Mouse (Mus musculus): ENCODE measurements around the gene Gm20696.

The Gm20696 gene

DNA sequence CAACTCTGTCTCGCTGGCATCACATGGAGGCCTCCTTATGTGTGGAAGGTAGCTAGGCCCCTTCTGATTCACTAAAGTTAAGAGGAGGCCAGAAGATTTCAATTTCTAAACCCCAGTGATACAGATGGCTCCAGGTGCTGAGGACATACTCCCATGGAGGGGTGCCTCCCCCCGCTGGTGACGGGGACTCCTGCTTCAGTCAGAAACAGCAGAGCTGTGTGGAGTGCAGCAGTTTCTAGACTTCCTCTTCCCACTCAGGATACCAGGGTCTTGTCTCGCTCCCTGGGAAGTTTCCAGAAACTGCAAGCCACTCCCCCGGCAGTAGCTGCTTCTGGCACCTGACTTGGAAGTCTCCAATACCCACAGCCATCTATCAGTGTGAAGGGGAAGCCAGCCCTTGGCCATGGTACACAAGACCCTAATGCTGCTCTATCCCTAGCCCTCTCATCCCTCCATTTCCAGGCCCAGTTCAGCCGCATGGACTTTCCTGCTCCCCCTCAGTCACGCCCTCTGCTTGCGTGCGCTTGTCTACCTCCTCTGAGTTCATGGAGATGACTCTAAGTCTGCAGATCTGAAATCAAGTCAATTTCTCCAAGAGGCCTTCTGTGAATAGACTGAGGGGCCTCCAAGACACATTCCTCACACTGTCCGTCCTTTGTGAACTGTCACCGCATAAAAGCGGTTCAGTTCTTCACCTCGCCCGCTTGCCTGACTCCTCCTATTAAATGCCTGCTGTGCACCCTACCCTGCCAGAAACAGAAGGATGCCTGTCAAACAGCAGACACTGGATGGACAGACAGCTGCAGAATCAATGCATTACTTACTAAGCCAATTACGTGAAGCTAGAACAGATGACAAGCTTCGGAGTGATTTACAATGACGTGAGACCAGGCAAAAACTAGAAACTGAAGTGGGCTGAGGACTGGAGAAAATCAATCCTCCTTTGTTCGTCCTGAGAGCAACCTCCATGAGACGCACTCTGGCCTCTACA lies 346.9 kb downstream of the Gm20696 start:
- no peak for DNase-seq

DNA sequence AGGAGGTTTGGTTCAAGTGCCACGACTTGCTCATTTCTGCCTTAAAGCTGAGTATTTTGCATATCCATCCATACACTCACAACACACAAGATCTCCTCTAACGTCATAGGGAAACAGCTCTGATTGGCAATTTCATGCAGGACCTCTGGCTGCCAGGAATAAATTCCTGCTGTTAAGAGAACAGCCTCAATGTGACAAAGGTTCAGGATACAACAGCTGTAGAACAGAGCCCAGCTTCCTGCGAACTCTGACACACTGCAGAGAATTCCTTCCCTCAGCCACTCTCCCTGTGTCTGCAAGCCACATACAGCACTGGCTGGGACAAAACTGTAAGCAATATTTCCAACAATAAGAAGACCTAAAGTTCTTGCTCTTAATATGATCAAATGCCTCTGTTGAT lies 351.9 kb downstream of the Gm20696 start:
- no peak for DNase-seq

DNA sequence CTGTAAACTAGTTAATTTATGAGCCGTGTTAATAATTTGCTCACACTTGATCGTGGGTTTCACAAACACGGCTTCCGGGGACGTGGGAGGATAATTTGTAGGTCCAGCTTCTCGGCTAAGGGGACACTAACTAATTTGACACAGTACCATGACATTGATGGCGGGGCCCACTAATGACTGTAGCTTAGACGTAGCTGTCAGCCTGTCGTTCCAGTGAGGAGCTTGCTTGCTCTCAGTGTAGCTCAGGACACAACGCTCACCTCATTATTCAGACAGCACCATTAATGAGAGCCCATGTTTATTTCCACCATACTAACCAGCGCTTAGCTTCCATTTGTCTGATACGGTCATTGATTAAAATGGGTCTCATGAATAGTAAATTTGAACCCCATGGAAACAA lies 356.1 kb downstream of the Gm20696 start:
- DNase-seq = no peak

DNA sequence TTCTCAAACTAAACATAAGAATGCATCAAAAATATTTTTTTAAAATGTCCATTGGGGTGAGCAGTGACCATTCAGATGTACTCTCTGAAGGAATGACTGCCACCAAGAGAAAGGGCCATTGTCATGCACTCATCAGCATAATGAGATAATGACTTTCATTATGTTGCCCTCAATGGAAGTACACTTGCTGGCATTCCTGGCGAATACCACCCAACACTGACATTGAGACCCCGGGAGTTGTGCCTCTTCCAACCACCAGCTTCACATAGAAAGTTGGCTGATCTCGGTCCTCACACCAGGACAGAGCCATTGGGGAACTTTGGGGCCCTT lies 356.5 kb downstream of the Gm20696 start:
- no peak for DNase-seq

DNA sequence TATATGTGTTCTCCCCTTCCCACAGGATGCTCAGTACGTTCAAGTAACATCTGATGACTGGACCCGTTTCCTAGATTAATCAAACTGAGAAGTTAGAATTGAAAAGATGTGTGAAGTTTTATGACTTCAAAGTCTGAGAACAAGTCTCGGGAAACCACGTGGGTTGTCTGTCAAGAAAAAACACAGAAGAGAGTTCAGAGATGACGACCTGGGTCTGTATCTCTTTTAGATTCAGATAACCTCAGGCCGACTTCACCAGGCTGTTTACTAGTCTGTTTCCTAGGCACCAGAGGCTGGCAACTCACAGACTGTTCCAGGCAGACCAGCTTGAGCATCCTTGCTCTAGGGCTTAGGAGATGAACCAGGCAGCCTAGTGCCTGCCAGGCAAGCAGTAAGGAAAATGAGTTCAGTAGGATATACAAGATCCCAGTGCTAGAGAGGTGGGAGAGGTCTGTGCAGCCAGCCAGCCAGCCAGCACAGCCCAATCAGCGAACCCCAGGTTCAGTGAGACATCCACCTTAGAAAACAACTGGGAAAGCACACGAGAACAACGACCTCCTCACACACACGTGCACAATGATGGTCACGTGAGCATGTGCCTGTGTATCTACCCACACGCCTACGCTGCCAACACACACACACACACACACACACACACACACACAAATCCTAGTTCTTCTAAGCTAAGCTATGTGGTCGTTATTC lies 357.0 kb downstream of the Gm20696 start:
- DNase-seq = no peak

DNA sequence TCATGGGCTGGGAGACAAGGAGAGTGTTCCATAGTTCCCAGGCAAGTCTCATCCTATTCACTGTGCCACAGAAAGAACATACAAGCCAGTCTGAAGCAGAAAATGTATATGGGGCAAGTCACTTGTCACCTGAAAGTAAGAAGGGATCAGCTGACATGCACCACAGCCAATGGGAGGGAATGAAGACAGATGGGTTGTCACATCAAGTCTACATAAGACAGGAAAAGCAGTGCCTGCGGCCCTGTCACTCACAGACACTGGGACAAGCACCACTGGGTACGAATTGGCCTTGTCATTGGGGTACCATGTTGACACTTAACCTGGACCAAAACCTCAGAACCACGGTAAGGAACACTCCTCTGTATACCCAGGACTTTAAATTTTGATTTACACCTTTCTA lies 360.8 kb downstream of the Gm20696 start:
- DNase-seq = no peak

DNA sequence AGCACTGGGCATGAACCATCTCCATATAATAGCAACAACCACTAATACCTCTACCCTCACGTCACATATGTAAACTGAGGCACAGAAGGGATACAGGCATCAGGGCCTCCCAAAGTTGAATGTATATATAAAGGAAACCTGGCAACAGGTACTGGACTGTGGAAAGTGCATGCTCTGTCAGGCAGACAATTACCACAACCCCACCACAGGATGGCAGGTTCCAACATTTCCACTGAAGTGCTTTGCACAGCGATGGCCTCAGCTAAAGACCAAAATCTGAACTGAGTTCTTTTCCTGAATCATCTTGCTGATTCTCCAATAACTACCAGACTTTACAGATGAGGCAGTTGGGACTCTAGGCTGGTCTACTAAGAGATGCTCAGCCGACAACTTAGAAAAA lies 361.4 kb downstream of the Gm20696 start:
- DNase-seq = no peak

DNA sequence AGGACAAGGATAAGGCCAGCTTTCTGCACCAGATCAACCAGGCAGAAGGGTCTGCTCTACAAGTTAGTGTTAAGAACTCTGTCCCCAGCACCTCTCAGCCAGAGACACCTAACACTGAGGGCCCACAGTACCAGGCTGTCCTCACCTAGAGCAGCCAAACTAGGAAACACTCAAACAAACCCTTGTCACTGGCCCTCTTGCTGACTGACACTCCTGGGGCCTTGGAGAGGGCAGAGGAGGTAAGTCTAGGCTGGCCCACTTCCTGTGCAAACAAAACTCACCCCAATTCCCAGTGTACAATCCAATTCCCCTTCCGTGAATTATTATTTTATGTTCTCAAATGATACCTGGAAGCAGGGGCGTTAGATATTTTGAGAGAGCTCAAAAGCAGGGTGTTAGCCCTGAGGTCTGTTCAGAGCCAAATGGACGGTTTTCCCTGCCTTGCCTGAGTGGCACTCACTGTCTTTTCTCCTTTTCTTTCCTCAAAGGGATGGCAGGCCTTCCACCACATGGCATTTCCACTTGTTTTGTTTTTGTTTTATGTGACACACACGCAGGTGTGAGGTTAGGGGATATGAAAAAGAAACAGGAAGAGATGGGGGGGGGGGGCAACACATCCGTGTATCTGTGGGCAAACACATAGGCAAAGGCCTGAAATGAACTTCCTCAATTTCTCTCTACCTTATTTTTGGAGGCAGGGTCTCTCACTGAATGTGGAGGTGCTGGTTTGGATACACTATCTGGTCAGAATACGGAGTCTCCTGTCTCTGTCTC lies 363.7 kb downstream of the Gm20696 start:
- no peak for DNase-seq

DNA sequence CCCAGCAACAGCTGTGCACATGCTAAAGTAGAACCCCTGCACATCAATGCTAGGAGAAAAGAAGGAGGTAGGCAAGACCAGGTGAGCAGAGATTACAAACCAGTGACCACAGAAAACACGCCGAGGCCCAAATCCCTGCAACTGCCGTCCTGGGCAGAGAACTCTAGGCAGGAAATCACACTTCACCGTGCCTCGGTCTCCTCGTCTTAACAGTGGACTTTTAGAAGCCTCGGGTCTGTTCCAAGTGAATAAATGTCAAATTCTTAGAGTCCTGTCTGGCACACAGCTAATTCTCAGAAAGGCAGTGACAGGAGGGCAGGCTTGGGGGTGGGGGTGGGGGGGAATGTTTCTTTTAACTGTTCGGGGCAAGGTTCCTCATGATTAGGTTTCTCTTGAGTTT lies 364.7 kb downstream of the Gm20696 start:
- DNase-seq = no peak

DNA sequence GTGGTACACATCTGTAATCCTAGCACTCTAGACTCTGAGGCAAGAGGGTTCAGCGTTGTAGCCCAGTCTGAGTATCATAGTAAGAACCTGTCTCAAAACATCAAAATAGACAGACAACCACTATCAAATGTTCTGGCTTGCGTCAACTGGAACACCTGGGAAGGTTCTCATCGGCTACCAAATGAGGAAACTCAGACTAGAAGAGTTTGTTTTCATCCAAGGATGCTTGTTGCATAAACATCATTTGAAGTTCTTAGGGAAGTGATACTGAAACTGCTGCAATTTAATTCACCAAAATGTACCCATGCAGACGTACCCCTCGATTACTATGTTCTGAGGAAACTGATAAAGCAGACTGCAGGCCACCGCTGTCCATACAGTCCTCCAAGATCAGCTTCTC lies 366.4 kb downstream of the Gm20696 start:
- no peak for DNase-seq

DNA sequence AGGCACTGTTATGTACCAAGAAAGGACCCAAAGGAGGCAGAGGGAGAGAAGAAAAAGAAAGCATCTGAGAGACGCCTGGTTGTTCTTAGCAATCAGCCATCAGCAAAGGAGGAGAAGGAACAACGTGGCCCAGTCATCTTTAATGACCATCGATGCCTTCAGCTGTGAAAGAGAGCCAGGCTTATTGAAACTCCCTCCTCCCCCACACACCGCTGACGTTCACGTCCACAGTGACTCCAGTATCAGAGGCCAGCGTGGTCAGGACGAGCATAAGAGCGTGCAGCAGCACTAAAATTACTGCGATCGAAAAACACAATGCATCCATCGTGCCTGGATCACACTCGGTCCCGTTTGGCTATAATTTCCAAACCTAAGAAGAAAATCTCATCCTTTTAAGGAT lies 367.4 kb downstream of the Gm20696 start:
- DNase-seq = no peak

DNA sequence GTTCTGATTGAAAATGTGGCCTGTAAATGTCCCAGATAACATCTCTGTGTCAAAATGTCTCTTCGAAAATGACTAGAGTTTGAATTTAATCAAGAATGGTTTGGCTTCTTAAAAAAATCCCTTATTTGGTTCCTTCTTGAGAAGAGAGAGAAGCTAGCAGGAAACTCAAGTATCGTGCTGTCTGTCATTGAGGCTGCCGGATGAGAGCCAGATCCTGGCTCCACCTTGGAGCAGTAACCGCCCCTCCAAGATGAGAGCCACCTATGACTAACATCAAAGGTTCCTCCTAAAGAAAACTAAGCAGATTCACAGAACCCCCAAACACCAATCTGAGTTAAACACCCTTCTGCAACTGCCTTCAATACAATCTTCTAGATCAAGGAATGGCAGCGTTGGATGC lies 369.1 kb downstream of the Gm20696 start:
- DNase-seq = no peak

DNA sequence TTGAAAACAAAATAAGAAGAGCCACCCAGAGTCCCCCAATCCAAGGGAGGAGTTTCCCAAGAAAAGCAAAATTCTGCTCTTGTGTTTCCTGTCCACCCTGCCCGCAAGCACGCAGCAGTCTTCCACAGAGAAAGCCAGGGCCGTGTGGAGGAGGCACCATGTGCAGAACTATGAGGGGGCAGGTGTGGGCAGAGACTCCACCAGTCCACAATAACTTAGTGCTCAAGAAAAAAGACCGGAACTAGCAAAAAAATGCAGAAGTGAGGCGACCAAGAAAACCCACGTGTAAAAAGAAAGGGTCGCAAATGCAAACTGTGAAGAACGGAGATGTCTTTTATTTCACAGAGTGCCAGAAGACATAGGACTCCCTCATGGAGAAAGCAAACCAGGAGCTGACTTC lies 371.1 kb downstream of the Gm20696 start:
- no peak for DNase-seq

DNA sequence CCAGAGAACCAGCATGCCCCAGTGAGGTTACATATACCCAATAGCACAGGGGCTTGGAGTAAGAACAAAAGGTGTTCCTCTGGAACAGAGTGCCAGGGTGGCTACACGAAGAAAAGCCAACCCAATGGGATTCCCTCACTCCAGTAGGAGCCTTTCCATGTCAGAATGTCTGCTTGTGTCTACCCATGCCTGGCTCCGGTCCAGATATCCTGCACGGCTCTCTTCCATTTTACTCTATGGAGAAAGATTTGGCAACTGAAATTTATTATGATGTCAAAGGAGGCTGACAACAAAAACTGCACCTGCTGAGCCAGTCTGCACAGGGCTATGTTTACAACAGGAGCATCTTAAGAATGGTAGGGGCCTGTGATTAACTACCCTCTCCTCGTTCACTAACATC lies 377.4 kb downstream of the Gm20696 start:
- peak; percentile 23 for DNase-seq

DNA sequence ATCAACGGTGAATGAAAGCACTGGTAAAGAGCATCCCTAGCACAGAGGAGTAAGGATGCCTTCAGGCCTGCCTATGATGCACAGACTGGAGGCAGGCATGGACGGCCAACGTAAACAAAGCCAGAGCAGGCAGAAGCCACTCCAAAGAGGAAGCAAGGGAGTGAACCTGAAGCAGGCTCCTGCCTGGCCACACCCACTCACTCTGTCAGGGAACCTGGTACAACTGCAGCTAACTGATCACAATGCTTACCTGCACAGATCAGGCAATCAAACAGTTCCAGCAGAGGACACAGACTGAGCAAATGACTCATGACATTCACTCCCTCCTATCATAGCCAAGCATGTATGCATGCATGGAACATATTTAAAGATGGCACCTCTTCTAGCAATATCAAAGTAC lies 381.6 kb downstream of the Gm20696 start:
- DNase-seq = no peak

DNA sequence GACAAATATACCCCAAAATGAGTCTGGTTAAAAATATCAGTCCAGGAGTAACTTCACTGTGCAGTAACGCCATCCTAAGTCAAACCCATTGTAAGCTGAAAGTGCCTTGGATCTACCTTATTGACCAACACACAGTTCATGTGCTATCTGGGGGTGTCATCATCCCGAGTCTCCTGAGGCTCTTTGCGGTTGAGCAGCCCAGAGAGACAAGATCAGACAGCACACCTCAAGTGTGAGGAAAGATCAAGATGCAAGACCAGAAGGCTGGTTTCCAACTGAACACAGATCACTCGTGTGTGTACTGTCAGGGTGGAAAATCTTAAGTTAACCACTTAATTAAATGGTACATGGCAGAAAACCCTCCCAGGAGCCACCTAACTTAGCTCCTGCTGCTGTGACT lies 382.6 kb downstream of the Gm20696 start:
- no peak for DNase-seq

DNA sequence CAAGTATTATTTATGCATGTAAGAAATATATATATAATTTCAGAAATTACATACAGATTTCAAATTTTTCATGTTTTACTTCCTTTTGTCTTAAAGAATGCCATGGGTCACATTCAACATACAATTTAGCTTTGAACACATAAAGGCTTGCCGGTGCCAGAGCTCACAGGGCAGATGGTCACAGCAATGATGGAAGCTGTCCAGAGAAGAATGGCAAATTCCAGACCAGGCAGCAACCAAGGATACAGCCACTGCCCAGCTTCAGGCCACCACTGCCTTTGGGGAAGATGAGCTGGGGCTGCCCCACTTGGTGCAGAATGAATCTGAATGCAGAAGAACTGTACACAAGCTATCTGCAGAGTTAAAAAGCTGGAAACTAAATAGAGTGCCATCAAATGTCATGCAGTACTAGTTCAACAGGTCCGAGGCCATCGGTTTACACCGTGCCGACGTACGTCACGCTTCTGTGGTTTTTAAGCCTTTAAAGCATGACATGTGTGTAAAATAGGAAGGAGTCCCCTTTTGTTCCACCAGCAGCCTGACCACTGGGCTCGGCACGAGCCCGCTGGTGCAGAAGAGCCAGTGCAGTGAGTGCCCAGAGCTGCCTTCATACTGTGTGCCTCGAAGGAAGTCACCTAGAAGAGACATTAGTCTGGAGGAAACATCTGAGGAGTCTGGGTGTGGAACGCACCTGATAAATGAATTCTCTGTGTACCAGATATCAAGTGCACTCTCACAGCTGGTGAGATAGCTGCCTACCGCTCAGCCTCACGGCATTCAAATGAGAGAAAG lies 383.5 kb downstream of the Gm20696 start:
- no peak for DNase-seq

DNA sequence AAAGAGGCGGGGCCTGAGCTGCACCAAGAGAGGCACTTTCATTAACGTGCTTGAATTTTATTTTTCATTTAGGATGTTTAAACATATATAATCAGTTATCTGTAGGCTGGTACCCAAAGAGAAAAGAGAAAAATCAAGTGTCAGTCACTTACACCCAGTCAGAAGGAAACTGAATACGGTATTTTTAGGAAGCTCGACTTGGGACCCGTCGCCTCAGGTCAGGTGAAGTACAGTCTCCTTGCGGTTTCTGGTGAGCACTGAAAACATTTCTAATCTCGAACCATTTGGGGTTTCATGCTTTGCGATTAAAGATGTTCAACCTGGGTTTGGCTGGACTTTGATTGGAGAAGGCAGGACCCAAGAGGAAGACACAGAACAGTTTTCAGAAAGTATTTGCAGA lies 385.2 kb downstream of the Gm20696 start:
- DNase-seq = no peak

DNA sequence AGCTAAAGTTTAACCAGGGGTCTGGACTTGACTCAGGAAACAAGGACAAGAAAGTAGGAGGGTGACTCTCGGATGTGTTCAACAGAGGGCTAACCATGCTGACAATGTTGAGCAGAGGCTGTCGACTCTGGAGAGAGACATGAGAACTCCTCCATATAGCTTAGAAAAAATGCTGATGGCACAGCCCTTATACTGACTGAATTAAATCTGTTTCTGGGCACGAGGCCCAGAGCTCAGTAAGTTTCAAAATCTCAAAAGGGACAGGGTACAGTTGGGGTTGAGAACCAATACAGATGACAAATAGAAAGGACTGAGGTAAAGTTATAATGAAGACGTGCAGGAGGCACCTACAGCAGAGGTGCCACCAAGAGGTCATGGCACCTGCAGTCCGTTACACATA lies 386.0 kb downstream of the Gm20696 start:
- no peak for DNase-seq

DNA sequence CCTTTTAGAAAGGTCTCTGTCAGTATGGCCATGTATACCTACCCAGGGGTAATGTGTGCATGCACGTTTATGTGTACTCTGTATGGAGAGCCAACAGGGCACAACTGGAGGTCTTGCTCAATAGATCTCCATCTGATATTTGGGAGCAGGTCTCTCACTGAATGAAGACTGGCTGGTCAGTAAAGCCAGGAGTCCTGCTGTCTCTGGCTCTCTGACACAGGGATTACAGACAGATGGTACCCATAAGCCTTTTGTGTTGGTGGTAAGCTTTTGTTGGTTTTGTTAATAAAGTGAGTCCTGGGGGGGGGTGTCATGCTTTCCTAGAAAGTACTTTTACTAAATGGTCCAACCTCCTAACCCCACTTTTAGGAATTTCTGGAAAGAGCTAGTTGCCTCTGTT lies 389.3 kb downstream of the Gm20696 start:
- DNase-seq = no peak

DNA sequence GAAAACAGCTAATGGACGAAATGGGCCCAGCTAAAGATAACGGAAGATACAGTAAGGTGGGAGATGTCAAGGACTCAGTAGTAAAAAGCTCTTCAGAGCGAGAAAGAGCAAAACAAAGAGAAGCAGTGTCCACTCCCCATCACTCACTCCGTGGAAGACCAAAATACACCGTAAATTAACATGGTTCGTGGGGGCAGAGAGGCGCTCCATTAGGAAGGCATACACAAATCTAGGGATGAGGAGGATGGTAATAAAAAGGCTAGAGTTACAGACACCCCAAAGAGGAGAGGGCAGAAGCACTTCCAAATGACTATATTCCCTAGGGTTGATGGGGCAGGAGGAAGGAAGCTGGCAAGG lies 390.3 kb downstream of the Gm20696 start:
- no peak for DNase-seq

DNA sequence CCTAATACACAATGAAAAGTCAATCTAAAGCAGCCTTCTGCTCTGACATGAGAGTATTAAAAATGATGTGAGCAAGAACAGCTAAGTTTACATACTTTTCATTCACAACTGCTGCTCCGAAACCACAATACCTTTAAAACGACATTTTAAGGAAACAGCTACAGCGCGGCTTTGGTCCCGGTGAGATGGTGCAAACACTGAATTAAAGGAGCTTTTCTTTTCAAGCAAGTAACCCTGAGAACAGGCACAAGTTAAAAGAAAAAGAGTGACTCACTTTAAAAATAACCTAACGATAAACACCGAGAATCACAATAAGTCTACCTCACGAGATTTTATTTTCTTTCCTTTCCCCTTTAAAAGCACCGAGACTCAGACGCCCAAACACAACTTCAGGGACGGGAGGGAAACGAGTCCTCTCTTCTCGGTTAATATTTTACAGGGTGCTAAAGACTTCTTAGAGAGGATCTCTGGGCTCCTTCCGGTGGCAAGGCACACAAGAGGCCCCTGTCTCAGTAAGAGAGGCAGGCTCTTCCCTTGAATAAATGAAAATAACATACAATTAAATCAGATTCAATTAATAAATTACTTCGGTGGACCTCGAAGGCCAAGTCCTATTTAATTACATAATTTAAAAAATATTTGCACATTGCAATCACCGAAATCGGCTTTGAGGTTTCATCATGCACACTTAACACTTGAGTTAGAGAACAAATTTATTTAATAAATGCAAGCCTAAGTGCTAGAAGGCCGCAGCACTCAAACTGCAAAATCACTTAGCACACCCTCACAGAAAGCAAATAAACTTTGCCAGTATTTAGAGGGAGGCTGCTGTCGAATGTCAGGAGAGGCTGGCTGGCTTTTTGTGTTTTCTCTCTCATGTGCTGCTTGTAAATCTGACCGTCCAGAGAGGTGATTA lies 391.0 kb downstream of the Gm20696 start:
- no peak for DNase-seq
